Mouse (Mus musculus) spleen, postnatal 36 days (tissue): Measurements from ENCODE around the gene P2ry14.
"Not testable (repeated sequence)": the region's sequence is repeated elsewhere in the genome, so short reads cannot be mapped to it uniquely, and the experiment has no call there.

Source experiments
- DNase-seq, 2 experiments: peaks; one replicate each; pipeline ENCODE4 v3.0.0; 2022; ENCODE audit warnings: low spot score in 2 of 2, mixed read lengths in 1 of 2

The P2ry14 gene

GRCm38 (mm10) chr3:59104462-59104861 is 49.0 kb downstream of the P2ry14 start:
- no peak for DNase-seq

- no peak for DNase-seq
Measured at GRCm38 (mm10) chr3:59102146-59102545, 51.3 kb downstream of the P2ry14 start.

DNA sequence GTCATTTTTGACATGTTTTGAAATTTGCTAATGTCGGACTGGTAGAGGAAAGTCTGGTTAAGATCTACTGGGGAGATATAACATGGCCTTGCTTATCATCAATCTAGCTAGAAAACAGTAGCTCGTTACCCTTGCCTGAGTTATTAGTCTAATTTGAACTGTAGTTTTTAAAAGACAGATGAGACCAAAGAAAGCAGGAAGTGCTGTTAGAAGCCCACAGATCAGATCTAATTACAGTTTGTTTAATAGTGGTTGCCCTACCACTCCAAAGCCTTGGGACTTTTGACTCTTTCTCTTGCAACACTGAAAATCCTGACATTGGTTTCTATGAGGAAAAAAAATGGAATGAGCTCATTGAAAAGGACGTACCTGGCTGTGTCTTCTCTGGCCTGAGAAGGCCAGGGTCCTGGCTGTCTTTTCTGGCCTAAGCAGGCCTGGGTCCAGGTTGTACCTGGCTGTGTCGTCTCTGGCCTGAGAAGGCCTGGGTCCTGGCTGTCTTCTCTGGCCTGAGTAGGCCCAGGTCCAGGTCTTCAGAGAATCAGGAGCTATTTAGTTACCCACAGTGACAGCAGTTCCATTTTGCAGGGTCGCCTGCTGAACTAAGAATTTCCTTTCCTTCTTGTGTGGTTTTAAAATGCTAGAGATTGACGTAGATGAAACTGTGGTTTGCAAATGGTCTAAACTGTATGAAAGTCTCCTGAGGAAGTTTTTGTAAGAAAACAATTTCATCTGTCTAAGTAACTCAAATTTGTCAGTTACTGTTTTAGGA is 52.0 kb downstream of the P2ry14 start, which contains the start of gene Gpr171:
Gene Gpr171 (minus strand): TSS at position 604 of the 769 bp plus-strand sequence.
- DNase-seq = peak; percentile 65 to 67

- no peak for DNase-seq
Measured at GRCm38 (mm10) chr3:59098540-59098939, 54.9 kb downstream of the P2ry14 start.

DNA sequence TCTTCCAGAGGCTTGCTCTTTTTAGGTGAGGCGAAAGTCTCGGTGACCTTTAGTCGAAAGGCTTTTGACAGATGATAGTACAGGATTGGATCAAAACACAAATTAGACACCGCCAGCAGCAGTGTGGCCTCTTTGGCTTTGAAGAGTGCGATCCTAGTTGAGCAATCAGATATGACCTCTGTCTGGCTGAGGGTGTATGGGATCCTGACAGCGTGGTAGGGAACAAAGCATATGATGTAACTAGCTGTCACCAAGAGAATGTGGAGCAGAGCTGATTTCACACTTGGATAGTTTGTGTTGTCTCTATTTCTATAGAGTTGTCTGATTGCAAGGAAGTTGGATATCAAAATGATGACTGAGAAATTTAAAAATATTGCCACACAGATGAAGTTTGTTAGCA is 56.0 kb downstream of the P2ry14 start:
- DNase-seq = no peak

GRCm38 (mm10) chr3:59092702-59093101 is 60.7 kb downstream of the P2ry14 start:
- no peak for DNase-seq

DNA sequence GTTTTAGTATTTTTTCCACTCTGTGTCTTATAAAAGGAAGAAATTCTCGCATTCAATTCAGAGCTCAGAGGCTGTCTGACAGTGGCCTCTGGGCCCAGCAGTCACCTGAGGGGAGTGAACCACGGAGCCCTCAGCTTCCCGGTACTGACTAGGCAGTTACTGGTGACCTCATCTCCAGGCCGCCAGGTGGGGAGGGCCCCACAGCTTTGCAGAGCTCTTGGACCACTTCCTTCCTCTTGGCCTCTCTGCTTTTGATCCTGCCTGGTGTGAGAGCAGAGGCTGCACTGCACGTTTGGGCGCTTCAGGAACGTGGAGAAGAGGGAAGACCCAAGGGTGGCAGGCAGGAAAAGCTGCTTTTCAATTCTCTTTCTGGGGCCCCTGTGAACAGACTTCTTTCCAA is 72.5 kb downstream of the P2ry14 start:
- peak; percentile 54 to 59 for DNase-seq

GRCm38 (mm10) chr3:59080293-59080916 is 73.0 kb downstream of the P2ry14 start:
- no peak for DNase-seq

- DNase-seq = peak; percentile 59 to 60
Measured at GRCm38 (mm10) chr3:59079327-59079726, 74.1 kb downstream of the P2ry14 start.

- DNase-seq = no peak
Measured at GRCm38 (mm10) chr3:59078585-59078984, 74.8 kb downstream of the P2ry14 start.

- DNase-seq = no peak
Measured at GRCm38 (mm10) chr3:59077278-59077677, 76.1 kb downstream of the P2ry14 start.

- DNase-seq = not testable (repeated sequence)
Measured at GRCm38 (mm10) chr3:59069071-59069470, 84.3 kb downstream of the P2ry14 start.

- no peak for DNase-seq
Measured at GRCm38 (mm10) chr3:59066558-59067294, 86.7 kb downstream of the P2ry14 start.

GRCm38 (mm10) chr3:59065937-59066336 is 87.5 kb downstream of the P2ry14 start:
- no peak for DNase-seq
